Mouse (Mus musculus) heart, adult 2 months (tissue): ENCODE measurements around the gene Cdh4.

Experiments
- CTCF ChIP-seq: fragments of 200-600 bp; IDR thresholded peaks from 2 replicates; pipeline ENCODE4 v1.8.1; 2022; ENCODE audit warnings: antibody characterized with exemption, mild to moderate bottlenecking, moderate library complexity
- EP300 ChIP-seq: fragments of 200-500 bp; IDR thresholded peaks from 2 replicates; pipeline ENCODE4 v1.6.1; 2011; ENCODE audit warnings: low read depth, low read length, control low read depth; ENCODE audit not compliant: insufficient read depth
- POLR2A ChIP-seq: fragments of 200-500 bp; IDR thresholded peaks from 2 replicates; pipeline ENCODE4 v1.6.1; 2011; ENCODE audit warnings: mild to moderate bottlenecking, low read depth, low read length, control low read depth; ENCODE audit not compliant: insufficient read depth

DNA sequence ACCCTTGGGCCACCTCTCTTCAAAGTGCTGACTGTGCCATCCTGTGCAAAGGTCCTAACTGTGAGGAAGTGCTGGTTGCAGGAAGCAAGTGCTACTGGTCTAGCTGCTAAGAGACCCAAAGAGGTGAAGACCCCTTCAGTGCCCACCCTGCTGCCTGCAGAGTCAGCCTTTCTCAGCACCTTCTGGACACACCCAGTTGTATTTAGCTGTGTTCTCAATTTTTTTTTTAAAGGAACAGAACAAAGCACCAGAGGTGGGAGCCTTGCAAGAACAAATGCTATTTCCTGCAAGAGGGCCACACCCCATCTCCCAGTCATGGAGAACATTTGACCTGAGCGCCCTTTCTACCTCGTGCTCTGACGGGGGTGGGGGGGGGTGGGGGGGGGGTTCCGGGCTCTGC is 138.2 kb downstream of the Cdh4 start:
- no peak for TF ChIP-seq CTCF
- no peak for TF ChIP-seq EP300
- TF ChIP-seq POLR2A: no peak
